Mouse (Mus musculus): ENCODE results near the gene Adamtsl4. TPM values are rescaled to one million over a fixed set of nuclear protein-coding genes. Genes with fewer than 3 reads are reported as not detected.

The Adamtsl4 gene
- polyA plus RNA-seq, 1 experiment from 2014 or later = 1.0 TPM

DNA sequence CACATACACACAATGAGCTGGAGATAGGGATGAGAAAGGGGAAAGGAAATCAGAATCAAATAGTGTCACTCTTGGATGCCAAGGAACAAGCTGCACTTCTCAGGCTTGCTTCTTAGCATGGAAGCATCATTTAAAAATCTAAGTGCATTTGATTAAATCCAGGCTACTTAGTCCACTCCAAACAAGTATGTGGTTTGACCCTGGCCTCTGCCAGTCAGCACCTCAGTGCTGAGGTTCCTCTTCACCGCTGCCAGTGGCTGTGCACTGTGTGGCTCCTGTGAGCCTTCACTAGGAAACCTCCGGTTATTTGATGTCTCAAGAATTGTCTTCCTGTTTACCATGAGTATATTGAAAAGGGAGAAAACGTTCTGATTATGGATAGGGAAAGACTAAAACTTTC lies 56.9 kb downstream of the Adamtsl4 start:
- Histone ChIP-seq H3K4me2 (ENCODE audit: low read length) (no peak overlapping the region), H3K9me3 (replicated peaks; ENCODE audit: control insufficient read depth, low read length, poor library complexity, severe bottlenecking) (no peaks in the 10 kb centered on the region), H3K4me3 (ENCODE audit: low read depth, low read length) (no peak overlapping the region), H3K9ac (ENCODE audit: low read depth, low read length) (no peak overlapping the region), H3K36me3 (ENCODE audit: control insufficient read depth, insufficient read depth, low read length) (peaks cover 42% of the 10 kb centered on the region), H3K4me1 (ENCODE audit: control insufficient read depth, insufficient read depth, low read length) (peaks cover 15% of the 10 kb centered on the region), H3K27me3 (ENCODE audit: control insufficient read depth, insufficient read depth, low read depth, low read length) (no peaks in the 10 kb centered on the region), H3K27ac (ENCODE audit: low read length) (no peak overlapping the region)
- ATAC-seq = no peak
- whole genome bisulfite sequencing = 84% methylated on average over 3 of the region's 3 CpGs

DNA sequence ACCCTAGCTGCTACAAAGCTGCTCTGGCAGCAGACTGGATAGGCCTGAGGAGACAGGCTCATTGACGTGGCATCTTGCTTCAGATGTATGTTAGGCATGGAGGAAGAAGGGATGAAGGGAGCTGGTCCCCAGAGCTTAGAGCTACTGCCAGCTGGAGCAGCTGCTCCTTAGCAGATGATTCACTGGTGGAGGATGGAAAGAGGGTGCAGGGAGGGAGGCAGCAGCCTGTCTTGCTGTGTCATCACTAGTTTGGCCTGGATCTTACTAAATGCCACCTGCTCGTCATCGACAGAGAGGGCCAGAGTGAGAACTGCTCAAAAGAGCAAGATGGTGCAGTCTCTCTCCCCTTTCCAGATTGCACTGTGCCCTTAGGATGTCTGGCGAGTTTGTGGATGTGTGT lies 58.0 kb downstream of the Adamtsl4 start:
- H3K4me1 ChIP-seq (ENCODE audit: control insufficient read depth, insufficient read depth, low read length) = peaks cover 18% of the 10 kb centered on the region
- no peak overlapping the region for H3K4me2 ChIP-seq (ENCODE audit: low read length)
- no peak overlapping the region for H3K27ac ChIP-seq (ENCODE audit: low read length)
- H3K9me3 ChIP-seq (replicated peaks; ENCODE audit: control insufficient read depth, low read length, poor library complexity, severe bottlenecking) = no peaks in the 10 kb centered on the region
- H3K27me3 ChIP-seq (ENCODE audit: control insufficient read depth, insufficient read depth, low read depth, low read length) = no peaks in the 10 kb centered on the region
- no peak overlapping the region for H3K4me3 ChIP-seq (ENCODE audit: low read depth, low read length)
- WGBS = 88% methylated on average over 4 of the region's 4 CpGs
- H3K36me3 ChIP-seq (ENCODE audit: control insufficient read depth, insufficient read depth, low read length) = peaks cover 40% of the 10 kb centered on the region
- H3K9ac ChIP-seq (ENCODE audit: low read depth, low read length) = no peak overlapping the region
- no peak for ATAC-seq

DNA sequence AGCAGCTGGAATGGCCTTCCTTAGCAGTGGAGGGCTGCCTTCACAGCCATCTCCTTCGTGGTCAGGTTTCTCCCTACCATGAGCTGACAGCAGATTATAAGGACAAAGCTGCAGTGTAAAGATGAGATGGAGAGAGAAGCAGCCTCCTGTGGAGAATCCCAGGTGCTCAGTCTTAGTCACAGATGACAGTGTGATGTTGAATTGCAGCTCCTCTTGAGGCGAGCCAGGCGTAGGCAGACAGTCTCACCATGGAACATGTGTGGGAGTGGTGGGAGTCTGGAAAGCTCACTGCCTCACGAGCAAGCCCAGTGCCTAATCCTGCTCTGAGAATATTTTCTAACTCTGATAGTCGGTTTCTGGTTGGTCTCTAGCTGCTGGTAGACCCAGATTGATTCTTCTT lies 60.0 kb downstream of the Adamtsl4 start:
- Histone ChIP-seq H3K4me2 (ENCODE audit: low read length) (no peak overlapping the region), H3K4me1 (ENCODE audit: control insufficient read depth, insufficient read depth, low read length) (peaks cover 20% of the 10 kb centered on the region), H3K27me3 (ENCODE audit: control insufficient read depth, insufficient read depth, low read depth, low read length) (no peaks in the 10 kb centered on the region), H3K36me3 (ENCODE audit: control insufficient read depth, insufficient read depth, low read length) (peaks cover 34% of the 10 kb centered on the region), H3K9ac (ENCODE audit: low read depth, low read length) (no peak overlapping the region), H3K9me3 (replicated peaks; ENCODE audit: control insufficient read depth, low read length, poor library complexity, severe bottlenecking) (no peaks in the 10 kb centered on the region), H3K4me3 (ENCODE audit: low read depth, low read length) (no peak overlapping the region), H3K27ac (ENCODE audit: low read length) (no peak overlapping the region)
- 91% methylated on average over 5 of the region's 5 CpGs for WGBS
- no peak for ATAC-seq

Small RNA genes within 50 kb of the gene (microRNA-seq; reads per million reads assigned to microRNA genes)
- gene Mir7014 = not detected

Other genes with a start within 250 kb of the Adamtsl4 start
- 5.7 and 10.8 TPM in 2 replicates for gene Ctsk, start 188.7 kb downstream of the Adamtsl4 start, polyA plus RNA-seq (2015; fragmentation: Nextera tagmentation; extraction: Ambion mirVana)
- gene Ctss, start 161.1 kb downstream of the Adamtsl4 start, polyA plus RNA-seq (2015; fragmentation: Nextera tagmentation; extraction: Ambion mirVana) = 10.4 and 11.6 TPM in 2 replicates
- gene Hormad1, start 128.2 kb downstream of the Adamtsl4 start, polyA plus RNA-seq (2015; fragmentation: Nextera tagmentation; extraction: Ambion mirVana) = not detected in 2 replicates
- 27.0 and 28.5 TPM in 2 replicates for gene Golph3l, start 99.0 kb downstream of the Adamtsl4 start, polyA plus RNA-seq (2015; fragmentation: Nextera tagmentation; extraction: Ambion mirVana)
- gene Ensa, start 62.9 kb downstream of the Adamtsl4 start, polyA plus RNA-seq (2015; fragmentation: Nextera tagmentation; extraction: Ambion mirVana) = 128 and 131 TPM in 2 replicates
- gene Mcl1, start 29.1 kb downstream of the Adamtsl4 start, polyA plus RNA-seq (2015; fragmentation: Nextera tagmentation; extraction: Ambion mirVana) = 37.9 and 43.1 TPM in 2 replicates
- gene Ecm1, start 51.7 kb upstream of the Adamtsl4 start, polyA plus RNA-seq (2015; fragmentation: Nextera tagmentation; extraction: Ambion mirVana) = 10.0 and 11.5 TPM in 2 replicates
- gene Tars2, start 72.3 kb upstream of the Adamtsl4 start, polyA plus RNA-seq (2015; fragmentation: Nextera tagmentation; extraction: Ambion mirVana) = 46.2 and 54.1 TPM in 2 replicates
- 21.0 and 24.6 TPM in 2 replicates for gene Rprd2, start 130.9 kb upstream of the Adamtsl4 start, polyA plus RNA-seq (2015; fragmentation: Nextera tagmentation; extraction: Ambion mirVana)
- gene Prpf3, start 168.0 kb upstream of the Adamtsl4 start, polyA plus RNA-seq (2015; fragmentation: Nextera tagmentation; extraction: Ambion mirVana) = 33.0 and 35.4 TPM in 2 replicates
- 247 and 260 TPM in 2 replicates for gene Mrps21, start 183.6 kb upstream of the Adamtsl4 start, polyA plus RNA-seq (2015; fragmentation: Nextera tagmentation; extraction: Ambion mirVana)
- gene Ciart, start 194.3 kb upstream of the Adamtsl4 start, polyA plus RNA-seq (2015; fragmentation: Nextera tagmentation; extraction: Ambion mirVana) = 4.8 and 5.2 TPM in 2 replicates
- gene BC028528, start 204.1 kb upstream of the Adamtsl4 start, polyA plus RNA-seq (2015; fragmentation: Nextera tagmentation; extraction: Ambion mirVana) = 18.2 and 18.5 TPM in 2 replicates
- gene Aph1a, start 206.1 kb upstream of the Adamtsl4 start, polyA plus RNA-seq (2015; fragmentation: Nextera tagmentation; extraction: Ambion mirVana) = 27.1 and 35.1 TPM in 2 replicates
- 7.6 and 9.2 TPM in 2 replicates for gene Car14, start 216.8 kb upstream of the Adamtsl4 start, polyA plus RNA-seq (2015; fragmentation: Nextera tagmentation; extraction: Ambion mirVana)
- gene Anp32e, start 241.3 kb upstream of the Adamtsl4 start, polyA plus RNA-seq (2015; fragmentation: Nextera tagmentation; extraction: Ambion mirVana) = 110 and 131 TPM in 2 replicates

Measured in midbrain, embryonic 16.5 days (tissue).